Mouse (Mus musculus): ENCODE measurements around the gene Krt42.

- TF ChIP-seq CTCF (IDR thresholded peaks at IDR 0.05; ENCODE audit: low read depth) (no peak), EP300 (IDR thresholded peaks at IDR 0.05; ENCODE audit: low read depth) (no peak)
These were observed 9.0 kb downstream of the Krt42 start, which contains the start of gene Krt17 for GRCm38 (mm10) chr11:100260514-100261234.
